Mouse (Mus musculus) kidney, embryonic 14.5 days (tissue): Measurements from ENCODE around the gene Skiv2l. TPM values are rescaled to one million over a fixed set of nuclear protein-coding genes. Genes with fewer than 3 reads are reported as not detected.

Experiments used
- ATAC-seq: fragments of 200-750 bp; cut with Nextera tagmentation; 2 replicates; pipeline ENCODE4 v1.8.0; 2017; ENCODE audit warnings: moderate number of reproducible peaks, mild to moderate bottlenecking, moderate TSS enrichment, moderate library complexity; ENCODE audit not compliant: low FRiP score, low TSS enrichment
- H3K27ac ChIP-seq: fragments of 300-500 bp; sonication (generic); 2 replicates; pipeline ENCODE4 v1.5.1; 2014; ENCODE audit warnings: low read depth, mild to moderate bottlenecking, low read length, moderate library complexity, mixed read lengths
- H3K27me3 ChIP-seq: fragments of 300-500 bp; sonication (generic); 2 replicates; pipeline ENCODE4 v1.6.1; 2014; ENCODE audit warnings: mild to moderate bottlenecking, low read length; ENCODE audit not compliant: control insufficient read depth, insufficient read depth
- H3K36me3 ChIP-seq: fragments of 300-500 bp; sonication (generic); 2 replicates; pipeline ENCODE4 v1.6.1; 2014; ENCODE audit warnings: low read length, mixed read lengths; ENCODE audit not compliant: control insufficient read depth, insufficient read depth
- H3K4me1 ChIP-seq: fragments of 300-500 bp; sonication (generic); 2 replicates; pipeline ENCODE4 v1.6.1; 2014; ENCODE audit warnings: low read length, mixed read lengths; ENCODE audit not compliant: control insufficient read depth, insufficient read depth
- H3K4me2 ChIP-seq: fragments of 300-500 bp; sonication (generic); replicated peaks from 2 replicates; pipeline ENCODE4 v1.6.1; 2014; ENCODE audit warnings: low read depth, mild to moderate bottlenecking, low read length
- H3K4me3 ChIP-seq: fragments of 300-500 bp; sonication (generic); 2 replicates; pipeline ENCODE4 v1.5.1; 2014; ENCODE audit warnings: mild to moderate bottlenecking, low read length
- H3K9ac ChIP-seq: fragments of 300-500 bp; sonication (generic); 2 replicates; pipeline ENCODE4 v1.6.1; 2014; ENCODE audit warnings: low read depth, mild to moderate bottlenecking, low read length, moderate library complexity
- H3K9me3 ChIP-seq: fragments of 300-500 bp; sonication (generic); 2 replicates; pipeline ENCODE4 v1.6.1; 2016; ENCODE audit warnings: low read length; ENCODE audit not compliant: control insufficient read depth
- WGBS: fragments of 180-500 bp; shearing (Covaris S2); extraction: QIAGEN DNeasy Blood & Tissue Kit; methylation state at CpG from one replicate; pipeline ENCODE4 v1.1.7; 2014; 5-methylcytosine and 5-hydroxymethylcytosine counted together
- polyA plus RNA-seq: library from polyadenylated mRNA; unstranded; fragments of >200 nt; fragmentation: Nextera tagmentation; extraction: Ambion mirVana; gene quantifications from 2 replicates; pipeline ENCODE4 v1.2.1, GENCODE M21; 2014

Skiv2l gene
- polyA plus RNA-seq, 1 experiment from 2014 or later: 45.9 TPM

DNA sequence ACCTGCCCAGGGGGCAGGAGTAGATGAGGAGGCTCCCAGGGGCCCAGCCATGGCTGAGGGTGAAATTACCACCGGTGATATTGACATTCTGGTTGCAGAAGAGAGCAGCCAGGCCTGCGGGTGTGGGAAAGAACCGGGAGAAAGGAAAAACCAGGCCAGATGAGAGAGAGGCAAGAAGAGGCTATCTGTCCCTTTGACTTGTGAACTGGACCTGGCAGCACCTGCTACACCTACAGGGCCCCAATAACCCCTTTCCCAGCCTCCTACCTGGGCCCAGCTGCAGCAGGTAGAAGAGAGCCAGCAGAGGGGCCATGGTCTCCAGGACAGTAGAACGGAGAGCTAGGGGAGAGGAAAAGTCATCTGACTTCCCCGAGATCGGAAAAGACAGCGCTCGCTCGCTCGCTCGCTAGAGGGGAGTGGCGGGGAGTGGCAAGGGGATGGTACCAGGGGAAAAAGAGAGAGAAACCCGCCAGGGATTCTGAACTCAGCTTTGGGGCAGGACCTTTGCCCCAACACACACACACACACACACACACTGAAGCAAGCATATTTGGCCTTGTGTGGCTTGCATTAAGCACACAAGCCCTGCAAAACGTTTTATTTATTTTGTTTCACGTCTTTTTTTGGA, 31.8 kb upstream of the Skiv2l start, which contains the start of gene Gm20547:
Gene Gm20547, minus strand, starts transcription at position 360 of the 628 bp plus-strand sequence.
- Histone ChIP-seq H3K4me3 (no peak within 1 kb of the TSS; the same call in 1 of the 2 replicates), H3K9me3 (no peaks in the 10 kb centered on the region), H3K27ac (no peak within 1 kb of the TSS), H3K36me3 (no peaks in the 10 kb centered on the region), H3K4me2 (peak within 1 kb of the TSS; percentile 17; the same call in 1 of the 2 replicates), H3K4me1 (no peaks in the 10 kb centered on the region), H3K27me3 (peaks cover 3% of the 10 kb centered on the region; the same call in 1 of the 2 replicates), H3K9ac (no peak within 1 kb of the TSS)
- ATAC-seq: no peak
- 13% methylated on average over 15 of the region's 15 CpGs for WGBS

DNA sequence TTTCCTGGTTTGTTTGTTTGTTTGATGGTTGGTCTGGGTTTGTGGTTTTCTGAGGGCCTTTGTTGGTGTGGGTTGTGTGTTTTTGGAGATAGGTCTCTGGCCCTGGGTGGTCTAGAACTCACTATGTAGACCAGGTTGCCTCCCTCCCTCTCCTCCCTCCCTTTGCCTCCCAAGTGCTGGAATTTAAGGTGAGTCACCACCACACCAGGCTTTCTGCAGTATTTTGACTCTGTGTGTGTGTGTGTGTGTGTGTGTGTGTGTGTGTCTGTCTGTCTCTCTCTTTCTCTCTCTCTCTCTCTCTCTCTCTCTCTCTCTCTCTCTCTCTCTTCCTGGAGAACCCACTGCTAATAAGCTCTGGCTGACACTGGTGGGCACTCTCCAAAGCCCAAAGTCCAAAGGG, 31.2 kb upstream of the Skiv2l start:
- no peaks in the 10 kb centered on the region for H3K9me3 ChIP-seq
- no peaks in the 10 kb centered on the region for H3K36me3 ChIP-seq
- no peaks in the 10 kb centered on the region for H3K4me1 ChIP-seq
- no peak overlapping the region for H3K9ac ChIP-seq
- H3K4me2 ChIP-seq: no peak overlapping the region
- no peak overlapping the region for H3K4me3 ChIP-seq
- H3K27ac ChIP-seq: no peak overlapping the region
- peaks cover 3% of the 10 kb centered on the region; the same call in 1 of the 2 replicates for H3K27me3 ChIP-seq
- no peak for ATAC-seq

DNA sequence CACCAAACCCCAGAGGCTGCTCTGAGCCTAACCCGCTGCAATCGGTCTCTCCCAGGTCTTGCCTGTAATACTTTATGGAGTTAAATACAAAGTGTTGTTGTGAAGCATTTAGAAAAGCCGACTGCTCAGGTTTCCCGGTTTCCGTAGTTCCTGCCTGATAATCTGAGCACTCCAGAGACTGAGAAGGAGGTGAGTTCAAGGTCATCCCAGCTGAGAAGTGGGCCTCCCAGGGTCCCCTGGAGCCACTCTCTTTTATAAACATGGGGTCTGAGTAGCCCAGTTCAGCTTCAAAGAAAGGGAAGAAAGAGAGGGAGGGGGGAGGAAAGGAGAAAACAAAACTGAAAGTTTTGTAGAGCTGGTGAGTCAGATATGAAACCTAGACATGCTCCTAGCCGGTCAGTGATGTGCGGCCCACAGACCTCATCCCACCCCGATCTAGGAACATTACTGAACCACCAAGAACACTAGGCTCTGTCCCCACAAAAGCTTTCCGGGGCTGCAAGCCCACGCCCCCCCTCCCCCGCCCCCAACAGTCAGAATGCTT, 29.4 kb upstream of the Skiv2l start, which contains the start of gene Zbtb12:
Gene Zbtb12, plus strand, starts transcription at position 148 of the 544 bp plus-strand sequence.
- ATAC-seq: no peak
- Histone ChIP-seq H3K27me3 (peaks cover 3% of the 10 kb centered on the region; the same call in 1 of the 2 replicates), H3K4me2 (no peak within 1 kb of the TSS), H3K4me3 (no peak within 1 kb of the TSS), H3K27ac (no peak within 1 kb of the TSS), H3K4me1 (no peaks in the 10 kb centered on the region), H3K9ac (0 out of 2 replicates have a peak within 1 kb of the TSS, but pooled peaks have one; percentile 7), H3K36me3 (no peaks in the 10 kb centered on the region), H3K9me3 (no peaks in the 10 kb centered on the region)
- WGBS: 61% methylated on average over 11 of the region's 11 CpGs

DNA sequence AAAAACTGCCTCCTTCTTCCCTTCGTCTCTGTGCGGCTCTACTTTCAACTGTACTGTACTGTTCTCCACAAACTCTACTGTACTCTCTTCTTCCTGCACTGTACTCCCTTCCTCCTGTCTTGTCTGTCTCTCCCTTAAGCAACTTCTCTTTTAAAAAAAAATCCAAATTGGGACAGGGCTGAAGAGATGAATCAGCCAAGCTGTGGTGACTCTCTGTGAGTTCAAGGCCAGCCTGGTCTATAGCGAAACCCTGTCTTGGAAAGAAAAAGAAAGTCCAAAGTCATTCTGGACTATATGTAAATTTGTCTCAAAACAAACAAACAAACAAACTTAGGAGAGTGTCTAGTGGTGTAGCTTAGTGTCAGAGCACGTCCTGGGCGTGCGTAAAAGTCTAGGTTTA, 24.3 kb upstream of the Skiv2l start:
- Histone ChIP-seq H3K27ac (no peak overlapping the region), H3K9me3 (no peaks in the 10 kb centered on the region), H3K4me3 (no peak overlapping the region), H3K27me3 (no peaks in the 10 kb centered on the region), H3K36me3 (no peaks in the 10 kb centered on the region), H3K4me1 (no peaks in the 10 kb centered on the region), H3K4me2 (no peak overlapping the region), H3K9ac (no peak overlapping the region)
- ATAC-seq: no peak
- 88% methylated on average over 6 of the region's 6 CpGs for WGBS

DNA sequence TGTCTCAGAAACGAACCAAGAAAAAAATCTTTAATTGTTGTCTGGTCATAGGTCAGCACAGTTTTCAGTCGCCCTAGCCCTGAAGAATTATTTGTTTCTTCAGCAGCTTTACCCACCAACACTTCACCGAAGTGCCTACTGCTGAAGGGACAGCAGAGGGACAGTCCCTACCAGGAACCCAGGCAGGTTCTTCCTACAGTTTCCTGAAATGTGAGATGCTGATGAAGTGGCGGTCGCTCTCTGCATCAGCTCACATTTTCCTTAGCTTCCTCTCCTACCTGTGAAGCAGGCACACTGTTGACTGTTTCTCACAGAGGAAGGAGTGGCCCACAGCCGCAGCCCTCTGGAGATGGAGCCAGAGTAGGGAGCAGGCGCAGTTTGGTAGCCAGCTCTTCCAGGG, 16.0 kb upstream of the Skiv2l start:
- ATAC-seq: no peak
- no peaks in the 10 kb centered on the region for H3K9me3 ChIP-seq
- H3K9ac ChIP-seq: no peak overlapping the region
- H3K36me3 ChIP-seq: no peaks in the 10 kb centered on the region
- H3K4me2 ChIP-seq: no peak overlapping the region
- H3K4me3 ChIP-seq: no peak overlapping the region
- H3K4me1 ChIP-seq: no peaks in the 10 kb centered on the region
- WGBS: 53% methylated on average over 7 of the region's 7 CpGs
- H3K27me3 ChIP-seq: no peaks in the 10 kb centered on the region
- H3K27ac ChIP-seq: no peak overlapping the region

DNA sequence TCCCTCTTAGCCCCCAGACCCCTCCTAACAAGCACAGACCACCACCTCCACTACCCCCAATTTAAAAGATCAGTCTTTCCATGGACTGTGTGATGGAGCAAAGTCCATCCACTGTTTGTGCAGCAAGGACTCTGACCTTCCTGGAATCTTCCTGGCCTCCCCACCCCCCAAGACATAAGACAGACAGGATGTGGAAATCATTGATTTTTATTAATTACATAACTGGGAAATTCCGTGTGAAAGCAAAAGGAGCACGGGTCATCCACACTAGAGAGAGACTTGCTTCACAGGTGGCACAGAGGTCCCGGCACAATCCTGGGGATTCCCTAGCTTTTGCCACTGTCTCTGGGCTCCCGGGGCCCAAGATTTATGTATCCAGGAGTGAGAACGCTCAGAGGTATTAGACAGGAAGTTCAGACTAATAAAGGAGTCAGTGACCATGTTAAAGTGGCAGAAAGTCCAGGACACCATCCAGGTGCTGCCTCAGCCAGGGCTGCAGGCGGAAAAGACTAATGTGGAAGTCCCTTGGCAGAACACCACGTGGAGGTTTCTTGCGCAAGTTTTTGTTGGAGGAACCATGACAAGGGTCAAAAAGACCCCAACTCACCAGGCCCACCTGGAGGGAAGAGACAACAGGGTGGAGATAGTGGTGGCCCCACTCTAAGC, 12.5 kb upstream of the Skiv2l start, which contains the start of gene Cfb:
Gene Cfb, minus strand, starts transcription at position 103 of the 666 bp plus-strand sequence.
- no peak for ATAC-seq
- 36% methylated on average over 8 of the region's 8 CpGs for WGBS

DNA sequence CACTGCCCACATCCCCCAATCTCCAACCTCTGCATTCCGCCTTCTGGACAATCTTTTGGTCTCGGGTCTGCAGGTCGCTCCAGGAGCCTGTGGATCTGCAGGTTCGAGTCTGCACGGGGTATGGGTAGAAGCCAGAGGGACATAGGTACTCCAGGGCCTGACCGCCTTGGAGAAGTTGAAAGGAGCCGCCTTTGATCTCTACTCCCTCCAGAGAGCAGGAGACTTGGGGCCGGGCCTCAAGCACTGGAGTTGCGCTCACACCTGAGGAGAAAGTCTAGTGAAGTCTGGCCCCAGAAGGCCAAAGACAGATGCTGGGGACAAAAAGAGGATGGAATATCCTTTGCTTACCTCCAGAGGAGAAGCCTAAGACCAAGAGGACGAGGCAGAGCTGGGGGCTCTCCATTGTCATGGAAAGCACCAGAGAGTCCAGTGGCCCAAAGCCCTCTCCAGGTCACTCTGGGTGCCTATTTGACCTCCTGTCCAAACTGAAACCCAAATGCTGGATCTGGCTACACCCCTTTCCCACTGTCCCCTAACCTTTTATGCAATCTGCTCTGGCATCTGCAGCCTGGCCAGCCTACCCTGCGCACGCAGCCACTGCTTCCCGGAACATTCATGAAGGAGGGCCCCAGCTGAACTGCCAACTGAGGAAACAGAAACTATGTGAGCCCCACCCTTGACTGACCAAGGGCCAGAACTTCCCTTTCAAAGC, 11.8 kb upstream of the Skiv2l start:
- Histone ChIP-seq H3K9ac (no peak overlapping the region), H3K27me3 (no peaks in the 10 kb centered on the region), H3K36me3 (peaks cover 4% of the 10 kb centered on the region; the same call in 1 of the 2 replicates), H3K9me3 (no peaks in the 10 kb centered on the region), H3K4me1 (no peaks in the 10 kb centered on the region), H3K4me2 (no peak overlapping the region), H3K4me3 (no peak overlapping the region), H3K27ac (no peak overlapping the region)
- 61% methylated on average over 13 of the region's 13 CpGs for WGBS
- no peak for ATAC-seq

More for the DNA sequence above, 12.5 kb upstream of the Skiv2l start, which contains the start of gene Cfb:
- no peaks in the 10 kb centered on the region; the same call in 1 of the 2 replicates for H3K36me3 ChIP-seq
- no peaks in the 10 kb centered on the region for H3K9me3 ChIP-seq
- no peak within 1 kb of the TSS for H3K27ac ChIP-seq
- no peaks in the 10 kb centered on the region for H3K4me1 ChIP-seq
- no peak within 1 kb of the TSS for H3K4me2 ChIP-seq
- H3K27me3 ChIP-seq: no peaks in the 10 kb centered on the region
- H3K4me3 ChIP-seq: no peak within 1 kb of the TSS
- H3K9ac ChIP-seq: no peak within 1 kb of the TSS

DNA sequence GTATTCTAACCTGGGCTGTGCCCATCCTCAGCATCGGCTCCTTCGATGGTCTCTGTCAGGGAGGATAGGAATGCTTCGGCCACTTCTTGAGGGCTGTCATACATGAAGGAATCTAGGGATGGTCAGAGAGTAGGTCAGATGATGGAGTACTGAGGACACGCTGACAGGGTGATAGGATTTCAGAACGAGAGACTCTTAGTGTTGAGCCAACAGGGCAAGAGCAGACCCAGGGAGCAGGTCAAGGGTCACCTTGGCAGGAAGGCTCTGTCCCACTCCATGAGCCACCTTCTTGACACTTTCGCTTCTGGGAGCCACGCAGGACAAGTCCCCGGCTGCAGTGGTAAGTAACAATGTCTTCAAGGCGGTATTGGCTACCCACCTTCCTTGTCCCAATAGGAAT, 10.5 kb upstream of the Skiv2l start:
- 79% methylated on average over 9 of the region's 9 CpGs for WGBS
- ATAC-seq: no peak

More for the DNA sequence above, 10.5 kb upstream of the Skiv2l start:
- no peak overlapping the region for H3K4me3 ChIP-seq
- H3K9ac ChIP-seq: no peak overlapping the region
- H3K4me1 ChIP-seq: no peaks in the 10 kb centered on the region
- no peaks in the 10 kb centered on the region for H3K27me3 ChIP-seq
- no peak overlapping the region for H3K4me2 ChIP-seq
- H3K36me3 ChIP-seq: peaks cover 13% of the 10 kb centered on the region; the same call in 1 of the 2 replicates
- no peak overlapping the region for H3K27ac ChIP-seq
- H3K9me3 ChIP-seq: no peaks in the 10 kb centered on the region
